13 mouse cellular contexts compared by ENCODE assay signal in the genomic region with DNA sequence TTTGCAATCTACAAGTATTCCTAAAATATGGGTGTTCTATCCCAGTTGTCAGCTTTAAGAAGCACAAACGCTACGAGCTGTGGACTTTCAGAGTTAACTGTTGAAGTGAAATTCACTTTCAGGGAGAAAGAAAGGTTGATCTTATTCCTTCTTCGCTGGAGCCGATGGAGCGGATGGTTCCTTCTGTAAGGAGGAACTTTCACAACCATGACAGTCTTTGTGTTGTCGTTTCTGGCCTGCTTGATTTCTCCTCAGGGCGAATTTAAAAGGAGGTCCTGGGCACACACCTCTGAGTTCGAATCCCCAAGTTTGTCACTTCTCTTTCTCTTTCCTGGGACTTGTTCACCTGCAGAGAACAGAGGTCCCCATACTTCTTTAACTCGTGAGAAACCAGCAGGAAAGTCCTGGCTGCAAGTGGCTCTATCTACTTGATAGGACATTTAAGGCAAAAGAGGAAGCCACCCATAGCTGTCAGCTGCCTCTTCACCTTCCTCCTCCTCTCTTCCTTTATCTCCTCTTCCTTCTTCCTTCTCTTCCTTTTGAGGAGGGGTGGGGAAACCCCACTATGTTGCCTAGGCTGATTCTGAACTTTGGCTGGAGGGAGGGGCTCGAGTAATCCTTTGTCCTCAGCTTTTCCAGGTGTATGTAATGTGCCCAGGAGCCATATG.
DNase-seq lines count a peak whose midpoint lies in the region; ATAC-seq lines count a peak whose summit lies in the region.
"Had no signal": no experiment of that assay in that cellular context is flagged by ENCODE, and none has a peak within 500 bp of the region (broad histone marks: within the 10 kb centered on the region; RNA-seq: fewer than 3 reads in every experiment).

No protein-coding gene starts in this region.

- no peak overlapping the region for H3K4me3 ChIP-seq in kidney, embryonic 15.5 days (replicated peaks)
- no peak overlapping the region for H3K4me3 ChIP-seq in lung, embryonic 16.5 days (ENCODE audit: low read length)
- H3K4me3 ChIP-seq in embryonic facial prominence, embryonic 10.5 days = no peak overlapping the region
- H3K4me3 ChIP-seq: forebrain, embryonic 12.5 days; hindbrain, embryonic 10.5 days; limb, embryonic 15.5 days had no signal

- no peaks in the 10 kb centered on the region for H3K27me3 ChIP-seq in kidney, embryonic 15.5 days
- H3K27me3 ChIP-seq in lung, embryonic 16.5 days (ENCODE audit: control insufficient read depth, insufficient read depth, low read depth, low read length) = no peaks in the 10 kb centered on the region
- no peaks in the 10 kb centered on the region for H3K27me3 ChIP-seq in embryonic facial prominence, embryonic 10.5 days (replicated peaks; ENCODE audit: low read depth, poor library complexity, severe bottlenecking)
- H3K27me3 ChIP-seq: forebrain, embryonic 12.5 days; limb, embryonic 15.5 days had no signal

- no peaks in the 10 kb centered on the region for H3K9me3 ChIP-seq in kidney, embryonic 15.5 days (replicated peaks)
- no peaks in the 10 kb centered on the region for H3K9me3 ChIP-seq in lung, embryonic 16.5 days (ENCODE audit: control insufficient read depth, low read length)
- no peaks in the 10 kb centered on the region for H3K9me3 ChIP-seq in embryonic facial prominence, embryonic 10.5 days
- H3K9me3 ChIP-seq: forebrain, embryonic 12.5 days; hindbrain, embryonic 10.5 days; limb, embryonic 15.5 days had no signal

- H3K4me2 ChIP-seq in kidney, embryonic 15.5 days = peak overlapping the region; percentile 37
- H3K4me2 ChIP-seq in lung, embryonic 16.5 days (ENCODE audit: low read depth, low read length) = peak overlapping the region; percentile 10
- H3K4me2 ChIP-seq: forebrain, embryonic 12.5 days; limb, embryonic 15.5 days; midbrain, embryonic 11.5 days had no signal

- peaks cover 14% of the 10 kb centered on the region for H3K4me1 ChIP-seq in kidney, embryonic 15.5 days
- H3K4me1 ChIP-seq in lung, embryonic 16.5 days (replicated peaks; ENCODE audit: control insufficient read depth, insufficient read depth, low read length) = peaks cover 4% of the 10 kb centered on the region
- peaks cover 10% of the 10 kb centered on the region for H3K4me1 ChIP-seq in embryonic facial prominence, embryonic 10.5 days
- H3K4me1 ChIP-seq: forebrain, embryonic 12.5 days had no signal

- ATAC-seq in kidney, embryonic 15.5 days (replicated peaks; ENCODE audit: low FRiP score) = no peak
- no peak for ATAC-seq in lung, embryonic 16.5 days (ENCODE audit: low read depth)
- ATAC-seq in megakaryocyte progenitor cell, adult 5-6 weeks (replicated peaks; ENCODE audit: poor library complexity) = peak; percentile 39; the same call in 1 of the 2 replicates

- 72% methylated on average over 10 of the region's 10 CpGs for WGBS in kidney, embryonic 15.5 days
- WGBS in lung, embryonic 16.5 days = 50% methylated on average over 10 of the region's 10 CpGs
- 84% methylated on average over 10 of the region's 10 CpGs for WGBS in embryonic facial prominence, embryonic 10.5 days

- H3K27ac ChIP-seq in kidney, embryonic 15.5 days = no peak overlapping the region
- H3K27ac ChIP-seq in lung, embryonic 16.5 days (ENCODE audit: low read length) = peak overlapping the region; percentile 28; the same call in 1 of the 2 replicates
- no peak overlapping the region for H3K27ac ChIP-seq in embryonic facial prominence, embryonic 10.5 days (replicated peaks)
- H3K27ac ChIP-seq: forebrain, embryonic 12.5 days had no signal

- DNase-seq in kidney, adult 11 months = no peak
- DNase-seq in lung, postnatal 36 days = no peak
- DNase-seq in embryonic facial prominence, embryonic 10.5 days (ENCODE audit: low spot score) = no peak
- no peak for DNase-seq in cerebellum, adult 8-10 months
- DNase-seq: gastrocnemius, postnatal 14 days; right cerebral cortex, postnatal 4 days had no signal

- no peak overlapping the region for H3K9ac ChIP-seq in kidney, embryonic 15.5 days
- no peak overlapping the region for H3K9ac ChIP-seq in lung, embryonic 16.5 days (ENCODE audit: low read length)
- H3K9ac ChIP-seq: forebrain, embryonic 12.5 days; limb, embryonic 15.5 days had no signal

- no peaks in the 10 kb centered on the region for H3K36me3 ChIP-seq in kidney, embryonic 15.5 days
- no peaks in the 10 kb centered on the region for H3K36me3 ChIP-seq in lung, embryonic 16.5 days (ENCODE audit: control insufficient read depth, insufficient read depth, low read length)
- H3K36me3 ChIP-seq in embryonic facial prominence, embryonic 10.5 days (replicated peaks) = no peaks in the 10 kb centered on the region
- H3K36me3 ChIP-seq: forebrain, embryonic 12.5 days; hindbrain, embryonic 10.5 days; limb, embryonic 15.5 days had no signal
